Mouse (Mus musculus) liver, adult 2 months (tissue): Measurements from ENCODE around the gene Alkal2.

ENCODE experiments used
- CTCF ChIP-seq: fragments of 200-500 bp; IDR thresholded peaks from 2 replicates; pipeline ENCODE4 v1.5.1; 2011; ENCODE audit warnings: low read depth, low read length, control low read depth
- POLR2A ChIP-seq: fragments of 200-500 bp; IDR thresholded peaks from 2 replicates; pipeline ENCODE4 v1.6.1; 2011; ENCODE audit warnings: low read length, control low read depth; ENCODE audit not compliant: insufficient read depth; ENCODE audit errors: extremely low read depth

DNA sequence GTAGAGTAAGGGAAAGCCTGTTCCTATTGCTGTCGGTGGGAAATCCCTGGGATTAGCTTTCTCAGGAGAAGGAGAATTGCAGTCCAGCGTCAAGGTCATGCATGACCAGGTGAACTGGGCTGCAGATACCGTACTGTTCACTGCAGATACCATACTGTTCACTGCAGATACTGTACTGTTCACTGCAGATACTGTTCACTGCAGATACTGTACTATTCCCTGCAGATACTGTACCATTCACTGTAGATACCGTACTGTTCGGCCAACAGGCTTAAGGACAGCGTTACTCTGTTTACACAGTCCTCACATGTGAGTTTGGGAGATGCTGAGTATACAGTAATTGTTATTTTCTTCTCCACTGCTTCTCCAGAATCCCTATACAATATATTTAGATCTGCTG lies 44.1 kb downstream of the Alkal2 start:
- TF ChIP-seq CTCF (no peak), POLR2A (no peak)
